ENCODE assay signal across 7 mouse cellular contexts in genomic region chr11:84430336-84430735, GRCm38 (mm10).
"Had no signal": no experiment of that assay in that cellular context is flagged by ENCODE, and none has a peak within 500 bp of the region (broad histone marks: within the 10 kb centered on the region; RNA-seq: fewer than 3 reads in every experiment).

No protein-coding gene starts in this region.

- DNase-seq: right cerebral cortex, postnatal 25 days had no signal

- H3K27me3 ChIP-seq: intestine, embryonic 15.5 days; limb, embryonic 13.5 days; liver, embryonic 12.5 days; neural tube, embryonic 15.5 days had no signal

- H3K4me1 ChIP-seq: liver, embryonic 12.5 days had no signal

- H3K4me3 ChIP-seq: intestine, embryonic 15.5 days; layer of hippocampus, adult 2 months; limb, embryonic 13.5 days; liver, embryonic 12.5 days; neural tube, embryonic 15.5 days had no signal

- H3K9me3 ChIP-seq: intestine, embryonic 15.5 days; limb, embryonic 13.5 days; liver, embryonic 12.5 days; neural tube, embryonic 15.5 days had no signal

- ATAC-seq: liver, embryonic 12.5 days had no signal

- H3K36me3 ChIP-seq: neural tube, embryonic 15.5 days had no signal

- H3K9ac ChIP-seq: intestine, embryonic 15.5 days; limb, embryonic 13.5 days; liver, embryonic 12.5 days; lung, embryonic 14.5 days; neural tube, embryonic 15.5 days had no signal

- H3K4me2 ChIP-seq: intestine, embryonic 15.5 days; limb, embryonic 13.5 days; liver, embryonic 12.5 days; lung, embryonic 14.5 days; neural tube, embryonic 15.5 days had no signal

- H3K27ac ChIP-seq: intestine, embryonic 15.5 days; layer of hippocampus, adult 2 months; limb, embryonic 13.5 days; liver, embryonic 12.5 days had no signal
